Mouse (Mus musculus) WW6 (cell line): Measurements from ENCODE around the gene Baz2b.
"Not testable (repeated sequence)": the region's sequence is repeated elsewhere in the genome, so short reads cannot be mapped to it uniquely, and the experiment has no call there.

Experiments used
- DNase-seq: peaks from one replicate; pipeline ENCODE4 v3.0.0-alpha.2; 2013; ENCODE audit warnings: low read depth, low spot score

Baz2b gene

GRCm38 (mm10) chr2:60200667-60201066 is 9.0 kb downstream of the Baz2b start:
- DNase-seq = no peak

- DNase-seq = no peak
These were observed 9.5 kb downstream of the Baz2b start for GRCm38 (mm10) chr2:60200051-60200562.

DNA sequence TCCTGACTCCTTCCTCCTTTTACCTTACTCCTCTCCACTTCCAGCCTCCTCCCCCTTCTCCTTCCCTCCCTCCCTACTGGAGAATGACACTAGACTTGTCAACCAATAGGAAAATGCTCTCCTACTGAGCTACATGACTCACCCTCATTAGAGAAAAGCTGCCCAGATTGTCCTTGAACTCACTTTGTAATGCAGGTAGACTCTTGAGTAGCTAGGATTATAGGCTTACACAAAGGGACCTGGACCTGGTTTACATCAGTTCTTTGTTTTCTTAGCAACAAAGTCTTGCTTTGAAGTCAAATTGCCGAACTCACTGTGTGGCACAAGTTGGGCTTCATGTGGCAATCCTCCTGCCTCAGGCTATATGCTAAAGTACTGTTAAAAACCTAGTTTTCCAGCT is 12.8 kb downstream of the Baz2b start:
- DNase-seq = peak; percentile 79

DNA sequence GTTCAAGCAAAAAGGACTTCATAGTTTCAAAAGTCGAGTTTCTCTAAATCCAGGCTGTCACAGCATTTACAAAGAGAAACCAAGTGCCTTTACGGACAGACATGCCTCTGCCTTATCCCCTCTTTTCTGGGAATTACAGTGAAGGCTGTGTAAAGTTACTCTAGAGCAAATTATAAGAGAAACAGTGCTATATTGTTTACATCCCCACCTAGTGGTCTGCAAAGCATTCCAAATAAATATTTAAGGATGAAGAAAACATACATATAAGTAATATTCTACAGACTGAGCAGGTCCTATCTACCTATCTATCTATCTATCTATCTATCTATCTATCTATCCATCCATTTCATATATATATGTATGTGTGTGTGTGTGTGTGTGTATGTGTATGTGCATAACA is 27.9 kb downstream of the Baz2b start:
- no peak for DNase-seq

- DNase-seq = no peak
These were observed 32.1 kb downstream of the Baz2b start for GRCm38 (mm10) chr2:60177490-60177889.

- no peak for DNase-seq
These were observed 33.6 kb downstream of the Baz2b start for GRCm38 (mm10) chr2:60176087-60176486.

DNA sequence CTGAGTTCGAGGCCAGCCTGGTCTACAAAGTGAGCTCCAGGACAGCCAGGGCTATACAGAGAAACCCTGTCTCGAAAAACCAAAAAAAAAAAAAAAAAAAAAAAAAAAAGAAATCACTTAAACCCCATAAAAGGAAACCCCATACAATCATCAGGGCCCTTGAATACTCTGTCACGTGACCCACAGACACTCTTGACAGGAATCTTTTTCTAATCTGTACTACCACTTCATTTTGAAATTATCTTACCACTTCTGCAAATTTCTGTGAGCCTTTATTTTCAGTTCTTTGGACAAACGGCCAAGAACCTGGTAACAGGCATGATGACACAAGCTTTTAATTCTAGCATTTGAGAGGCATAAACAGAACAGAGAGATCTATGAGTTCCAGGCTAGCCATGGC is 34.6 kb downstream of the Baz2b start:
- DNase-seq = no peak

DNA sequence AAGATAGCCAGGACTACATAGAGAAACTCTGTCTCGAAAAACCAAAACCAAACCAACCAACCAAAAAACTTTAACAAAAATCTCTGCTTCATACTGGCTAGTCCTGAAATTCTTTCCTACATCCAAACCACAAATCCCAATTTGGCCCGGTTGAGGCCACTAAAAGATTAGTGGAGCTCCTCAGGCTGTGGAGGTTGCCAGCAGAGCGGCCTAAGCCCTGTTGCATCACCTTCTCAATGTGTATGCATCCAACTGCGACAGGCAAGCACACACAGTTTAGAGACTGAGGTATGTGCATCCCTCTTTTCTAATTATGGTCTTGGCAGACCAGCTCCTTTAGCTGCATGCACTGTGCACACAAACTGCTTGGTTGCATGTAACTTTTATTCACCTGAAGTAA is 36.0 kb downstream of the Baz2b start:
- no peak for DNase-seq

DNA sequence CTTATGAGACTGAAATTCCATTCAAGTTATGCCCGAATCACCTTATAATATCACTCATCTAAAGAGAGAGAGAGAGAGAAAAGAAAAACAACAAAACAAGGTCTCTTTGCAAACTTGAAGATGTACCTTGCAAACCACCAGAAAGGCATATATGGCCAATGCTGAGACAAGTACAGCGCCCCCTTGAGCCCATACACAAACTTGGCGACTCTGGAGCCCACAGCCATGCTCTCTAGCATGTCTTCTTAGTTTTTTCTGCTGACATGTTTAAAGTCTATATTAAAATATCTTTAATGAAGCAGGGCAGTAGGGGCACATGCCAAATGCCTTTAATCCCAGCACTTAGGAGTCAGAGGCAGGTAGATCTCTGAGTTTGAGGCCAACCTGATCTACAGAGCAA is 36.4 kb downstream of the Baz2b start:
- no peak for DNase-seq

DNA sequence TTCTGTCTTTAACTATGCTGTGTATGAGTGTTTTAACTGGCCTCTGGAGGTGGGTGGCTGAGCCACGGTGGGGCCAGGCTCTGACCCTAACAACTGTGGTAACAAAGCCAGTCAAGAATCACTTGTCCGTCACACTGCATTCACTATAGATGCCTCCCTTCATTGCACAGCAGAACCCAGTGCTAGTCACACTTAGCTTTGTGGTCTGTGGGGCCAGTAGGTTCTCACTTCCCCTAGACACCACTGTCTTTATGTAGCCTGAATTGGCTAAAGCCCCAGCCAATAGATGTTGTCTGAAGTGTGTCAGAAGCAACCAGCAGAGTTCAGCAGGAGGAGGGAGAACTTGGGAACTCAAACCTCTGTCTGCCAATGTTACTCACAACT is 37.1 kb downstream of the Baz2b start:
- no peak for DNase-seq

DNA sequence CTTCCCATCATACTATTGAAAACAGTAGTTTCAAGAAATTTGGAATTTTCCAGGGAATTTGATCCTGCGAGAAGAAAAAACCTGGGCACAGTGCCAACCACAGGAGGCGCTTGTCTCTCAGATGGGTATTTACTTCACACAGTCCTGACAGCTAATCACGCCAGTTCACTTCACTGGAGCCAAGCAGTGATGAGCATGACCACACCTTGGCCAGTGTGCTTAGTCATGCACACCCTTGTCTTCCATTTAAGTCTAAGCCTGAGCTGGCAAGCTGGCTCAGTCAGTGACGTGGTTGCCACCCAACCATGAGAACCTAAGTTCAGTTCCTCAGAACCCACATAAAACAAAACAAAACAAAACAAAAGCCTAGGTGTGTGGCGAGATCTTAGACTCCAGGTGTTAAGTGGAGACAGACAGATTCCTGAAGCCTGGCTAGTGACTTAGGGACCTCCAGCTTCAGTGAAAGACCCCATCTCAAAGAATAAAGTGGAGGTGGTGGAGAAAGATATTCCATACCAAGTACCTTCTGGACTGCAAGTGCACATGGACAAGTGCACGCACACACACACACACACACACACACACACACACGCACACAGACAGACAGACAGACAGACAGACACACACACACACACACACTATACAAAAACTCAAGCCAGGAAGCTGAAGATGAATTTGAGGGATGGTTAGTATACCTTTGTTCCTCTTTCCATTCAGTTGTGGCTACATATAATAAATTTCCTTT is 37.7 kb downstream of the Baz2b start:
- no peak for DNase-seq

GRCm38 (mm10) chr2:60166878-60167277 is 42.8 kb downstream of the Baz2b start:
- no peak for DNase-seq

- DNase-seq = no peak
These were observed 44.0 kb downstream of the Baz2b start for GRCm38 (mm10) chr2:60165679-60166078.

DNA sequence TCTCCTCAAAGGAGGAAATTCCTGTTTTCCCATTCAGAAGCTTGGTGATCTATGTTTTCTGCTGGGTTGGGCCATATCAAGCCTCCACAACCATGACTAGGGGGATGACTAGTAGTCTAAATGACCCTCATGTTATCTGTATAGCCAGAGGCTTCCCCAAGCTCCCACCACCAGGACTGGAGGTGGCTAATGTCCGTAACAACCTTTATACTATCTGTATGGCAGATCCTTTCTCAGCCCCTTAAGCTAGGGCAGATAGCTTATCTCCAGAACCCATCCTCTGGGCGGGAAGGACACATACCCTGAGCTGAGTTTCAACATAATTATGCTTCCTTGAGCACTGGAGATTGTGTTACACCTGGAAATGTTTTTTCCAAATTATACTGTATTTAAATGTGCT is 45.9 kb downstream of the Baz2b start:
- DNase-seq = no peak

- DNase-seq = no peak
These were observed 57.2 kb downstream of the Baz2b start for GRCm38 (mm10) chr2:60152481-60152880.

- no peak for DNase-seq
These were observed 61.0 kb downstream of the Baz2b start for GRCm38 (mm10) chr2:60148651-60149050.

- no peak for DNase-seq
These were observed 62.2 kb downstream of the Baz2b start for GRCm38 (mm10) chr2:60147428-60147827.

DNA sequence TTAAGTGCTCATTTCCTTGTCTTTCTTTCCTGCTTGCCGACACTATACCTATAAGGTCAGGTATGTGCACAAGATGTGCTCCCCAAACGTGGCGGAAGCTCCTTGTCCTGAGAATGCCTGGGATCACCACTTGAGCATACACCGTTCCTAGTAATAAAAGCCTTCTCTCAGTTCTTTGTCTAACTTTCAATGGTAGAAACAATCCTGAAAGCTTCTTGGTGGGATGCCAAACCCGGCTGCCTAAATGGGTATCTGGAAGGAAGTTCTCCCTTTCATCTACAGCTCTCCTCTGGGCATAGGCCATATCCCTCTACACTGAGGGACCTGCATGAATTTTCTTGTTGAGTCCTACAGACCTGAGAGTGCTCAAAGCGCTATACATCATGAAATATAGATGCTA is 63.9 kb downstream of the Baz2b start:
- DNase-seq = no peak

DNA sequence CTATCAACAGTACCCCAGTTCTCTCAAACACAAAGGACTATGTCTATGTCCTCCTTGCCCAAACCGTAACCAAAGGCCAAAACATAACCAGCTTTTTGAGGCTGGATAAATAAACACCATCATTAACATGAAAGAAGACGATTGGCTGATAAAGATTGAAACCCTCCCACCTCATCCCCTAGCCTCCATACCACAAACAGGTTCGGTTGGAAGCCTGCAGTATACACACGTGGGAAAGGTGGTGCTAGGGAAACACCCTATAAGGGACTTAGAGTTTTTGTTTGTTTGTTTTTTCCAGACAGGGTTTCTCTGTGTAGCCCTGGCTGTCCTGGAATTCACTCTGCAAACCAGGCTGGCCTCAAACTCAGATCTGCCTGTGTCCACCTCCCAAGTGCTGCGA is 66.3 kb downstream of the Baz2b start:
- no peak for DNase-seq

- DNase-seq = no peak
These were observed 67.4 kb downstream of the Baz2b start for GRCm38 (mm10) chr2:60142281-60142680.

GRCm38 (mm10) chr2:60138751-60139162 is 70.9 kb downstream of the Baz2b start:
- DNase-seq = no peak

DNA sequence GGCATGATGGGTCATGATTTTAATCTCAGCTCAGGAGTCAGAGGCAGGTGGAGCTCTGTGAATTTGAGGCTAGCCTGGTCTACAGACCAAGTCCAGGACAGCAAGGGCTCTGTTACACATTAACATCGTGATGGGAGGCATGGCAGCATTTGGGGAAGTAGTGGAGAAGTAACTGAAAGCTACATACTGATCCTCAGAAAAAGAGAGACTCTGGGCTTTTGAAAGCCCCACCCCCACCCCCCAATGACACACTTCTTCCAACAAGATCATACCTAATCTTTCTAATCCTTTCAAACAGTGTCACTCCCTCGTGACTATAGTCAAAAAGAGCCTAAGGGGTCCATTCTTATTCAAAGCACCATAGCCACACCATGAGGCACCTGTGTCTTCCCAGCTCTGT is 73.8 kb downstream of the Baz2b start:
- DNase-seq = no peak

DNA sequence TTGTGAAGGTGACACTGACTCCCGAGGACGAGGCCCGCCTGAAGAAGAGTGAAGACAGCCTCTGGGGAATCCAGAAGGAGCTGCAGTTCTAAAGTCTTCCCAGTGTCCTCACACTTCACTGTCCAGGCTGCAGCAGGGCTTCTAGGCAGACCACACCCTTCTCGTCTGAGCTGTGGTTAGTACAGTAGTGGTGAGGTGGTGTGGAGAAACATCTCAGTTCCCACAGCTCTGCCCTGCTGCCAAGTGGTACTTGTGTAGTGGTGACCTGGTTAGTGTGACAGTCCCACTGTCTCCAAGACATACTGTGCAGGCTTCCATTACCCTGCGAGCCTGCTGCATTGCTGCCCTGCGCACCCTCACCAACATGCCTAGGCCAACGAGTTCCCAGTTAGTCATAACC is 74.7 kb downstream of the Baz2b start:
- not testable (repeated sequence) for DNase-seq

GRCm38 (mm10) chr2:60133072-60133471 is 76.6 kb downstream of the Baz2b start:
- DNase-seq = no peak
